Mouse (Mus musculus) liver, postnatal 0 days (tissue): Measurements from ENCODE around the gene 1700016K19Rik. TPM values are rescaled to one million over a fixed set of nuclear protein-coding genes. Genes with fewer than 3 reads are reported as not detected.

Source experiments
- ATAC-seq: fragments of 200-750 bp; cut with Nextera tagmentation; 2 replicates; pipeline ENCODE4 v1.8.0; 2017; ENCODE audit warnings: mild to moderate bottlenecking, moderate library complexity
- DNase-seq: peaks from one replicate; pipeline ENCODE4 v3.0.0-alpha.2; 2016
- H3K27ac ChIP-seq: fragments of 300-500 bp; sonication (generic); 2 replicates; pipeline ENCODE4 v1.5.1; 2014; ENCODE audit warnings: antibody characterized with exemption, moderate library complexity, mild to moderate bottlenecking, low read depth
- H3K27me3 ChIP-seq: fragments of 300-500 bp; sonication (generic); 2 replicates; pipeline ENCODE4 v1.6.1; 2014; ENCODE audit warnings: low read length, control low read depth, mixed read lengths; ENCODE audit not compliant: insufficient read depth
- H3K36me3 ChIP-seq: fragments of 300-500 bp; sonication (generic); replicated peaks from 2 replicates; pipeline ENCODE4 v1.6.1; 2014; ENCODE audit warnings: mild to moderate bottlenecking, control low read depth, low read length, moderate library complexity, mixed read lengths; ENCODE audit not compliant: insufficient read depth
- H3K4me1 ChIP-seq: fragments of 300-500 bp; sonication (generic); 2 replicates; pipeline ENCODE4 v1.6.1; 2014; ENCODE audit warnings: antibody characterized with exemption, mild to moderate bottlenecking, control low read depth; ENCODE audit not compliant: insufficient read depth
- H3K4me2 ChIP-seq: fragments of 300-500 bp; sonication (generic); 2 replicates; pipeline ENCODE4 v1.6.1; 2014; ENCODE audit warnings: low read depth, mild to moderate bottlenecking, low read length, moderate library complexity, mixed read lengths
- H3K4me3 ChIP-seq: fragments of 300-500 bp; sonication (generic); 2 replicates; pipeline ENCODE4 v1.5.1; 2014; ENCODE audit warnings: low read depth, low read length
- H3K9ac ChIP-seq: fragments of 300-500 bp; sonication (generic); replicated peaks from 2 replicates; pipeline ENCODE4 v1.6.1; 2014; ENCODE audit warnings: mild to moderate bottlenecking, moderate library complexity
- H3K9me3 ChIP-seq: fragments of 300-500 bp; sonication (generic); 2 replicates; pipeline ENCODE4 v1.6.1; 2016; ENCODE audit warnings: mild to moderate bottlenecking, control low read depth, low read length, mixed read lengths
- CTCF ChIP-seq: sonication (generic); IDR thresholded peaks from 2 replicates; pipeline ENCODE4 v1.5.1; 2016; ENCODE audit warnings: antibody characterized with exemption, low read depth
- EP300 ChIP-seq: IDR thresholded peaks from 2 replicates; pipeline ENCODE4 v1.6.1; 2016; ENCODE audit warnings: antibody characterized with exemption, low read depth, mild to moderate bottlenecking
- WGBS: fragments of 180-500 bp; shearing (Covaris S2); extraction: QIAGEN DNeasy Blood & Tissue Kit; methylation state at CpG from one replicate; pipeline ENCODE4 v1.1.7; 2014; ENCODE audit not compliant: insufficient replicate concordance; 5-methylcytosine and 5-hydroxymethylcytosine counted together
- polyA plus RNA-seq: library from polyadenylated mRNA; unstranded; fragments of >200 nt; fragmentation: Nextera tagmentation; extraction: Ambion mirVana; gene quantifications from 2 replicates; pipeline ENCODE4 v1.2.1, GENCODE M21; 2015

1700016K19Rik gene
- polyA plus RNA-seq, 1 experiment from 2014 or later = not detected

GRCm38 (mm10) chr11:76026527-76027138, 26.9 kb downstream of the 1700016K19Rik start:
- Histone ChIP-seq H3K9ac (peak overlapping the region; percentile 74), H3K4me2 (peak overlapping the region; percentile 87), H3K4me3 (peak overlapping the region; percentile 63), H3K36me3 (0 out of 2 replicates have a peak, but pooled peaks cover 3% of the 10 kb centered on the region), H3K4me1 (peaks cover 14% of the 10 kb centered on the region), H3K27me3 (peaks cover 11% of the 10 kb centered on the region), H3K27ac (peak overlapping the region; percentile 51; the same call in 1 of the 2 replicates), H3K9me3 (no peaks in the 10 kb centered on the region)
- WGBS = 13% methylated on average over 11 of the region's 14 CpGs
- ATAC-seq = no peak
- no peak for DNase-seq
- TF ChIP-seq CTCF = no peak
- TF ChIP-seq EP300 = no peak

DNA sequence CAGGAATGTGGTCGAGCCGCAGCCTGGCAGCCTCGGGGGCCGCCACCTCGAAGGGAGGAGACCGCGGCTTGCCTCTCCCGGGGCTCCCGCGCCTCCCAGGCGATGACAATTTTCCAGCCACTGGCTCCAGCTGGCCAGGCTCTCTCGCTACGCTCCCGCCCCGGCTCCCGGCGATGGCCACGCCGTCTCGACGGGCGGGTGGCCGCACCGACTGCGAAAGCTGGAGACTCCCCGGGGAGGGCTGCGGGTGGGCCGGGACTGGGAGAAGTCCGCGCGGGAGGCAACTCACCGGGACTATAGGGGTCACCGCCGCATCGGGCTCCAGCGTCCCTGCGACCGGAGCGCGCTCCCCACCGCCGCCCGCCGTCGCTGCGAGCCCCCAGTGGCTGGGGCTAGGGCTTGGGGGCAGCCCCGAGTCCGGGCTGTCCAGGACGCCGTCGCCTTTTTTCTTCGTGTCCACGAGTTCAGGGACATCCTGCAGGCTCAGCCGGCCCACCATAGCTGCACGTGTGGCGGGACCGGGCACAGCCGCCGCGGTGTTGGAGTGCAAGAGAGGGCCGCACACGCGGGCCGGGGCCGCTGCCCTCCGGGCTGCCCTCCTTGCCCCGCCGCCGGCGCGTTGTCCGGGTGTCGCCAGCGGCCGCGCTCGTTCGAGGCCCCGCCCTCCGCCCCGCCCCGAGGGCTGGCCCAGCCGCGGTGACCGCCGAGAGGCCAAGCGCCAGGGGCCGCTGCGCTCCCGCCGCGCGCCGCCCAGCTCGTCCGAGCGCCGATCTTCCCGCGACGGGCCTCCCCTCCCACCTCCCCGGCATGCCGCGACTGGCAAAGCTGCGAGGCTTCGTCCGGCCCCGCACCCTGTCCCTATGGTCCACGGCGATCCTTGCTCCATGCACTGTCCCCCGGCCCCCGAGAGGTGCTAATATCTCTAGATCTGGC, 27.7 kb downstream of the 1700016K19Rik start, which contains the start of gene Rflnb:
TSS of gene Rflnb (minus strand) at position 644 of the 933 bp plus-strand sequence.
- H3K4me2 ChIP-seq = peak within 1 kb of the TSS; percentile 87
- peak within 1 kb of the TSS; percentile 57 for H3K27ac ChIP-seq
- TF ChIP-seq EP300 = no peak
- TF ChIP-seq CTCF = peak; percentile 52
- H3K9ac ChIP-seq = peak within 1 kb of the TSS; percentile 74
- peak; percentile 94 for ATAC-seq
- DNase-seq = peak; percentile 91
- peak within 1 kb of the TSS; percentile 63 for H3K4me3 ChIP-seq
- H3K9me3 ChIP-seq = no peaks in the 10 kb centered on the region
- WGBS = under 1% methylated on average over 98 of the region's 112 CpGs
- H3K4me1 ChIP-seq = peaks cover 16% of the 10 kb centered on the region
- H3K27me3 ChIP-seq = peaks cover 11% of the 10 kb centered on the region
- no peaks in the 10 kb centered on the region for H3K36me3 ChIP-seq

DNA sequence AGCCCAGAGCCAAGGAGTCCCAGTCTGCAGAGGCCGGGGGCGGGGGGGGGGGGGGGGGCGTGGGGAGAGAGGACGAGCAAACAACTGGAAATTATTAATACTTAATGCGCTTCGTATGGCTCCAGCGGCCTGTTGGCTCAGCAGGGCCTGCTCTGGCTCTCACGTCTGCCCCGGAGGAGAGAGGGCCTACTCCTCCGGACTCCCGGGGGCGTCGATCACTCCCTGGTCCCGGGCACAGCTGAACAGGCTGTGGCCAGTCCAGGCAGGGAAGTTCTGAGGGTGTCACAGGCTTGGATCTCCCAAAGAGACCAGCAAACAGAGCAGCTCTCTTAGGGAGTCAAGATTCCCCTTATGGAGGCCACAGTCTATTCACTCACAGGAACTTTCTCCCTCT, 28.4 kb downstream of the 1700016K19Rik start:
- Histone ChIP-seq H3K9me3 (no peaks in the 10 kb centered on the region), H3K4me3 (peak overlapping the region; percentile 63), H3K36me3 (no peaks in the 10 kb centered on the region), H3K27me3 (peaks cover 11% of the 10 kb centered on the region), H3K4me1 (peaks cover 21% of the 10 kb centered on the region), H3K4me2 (peak overlapping the region; percentile 87), H3K9ac (peak overlapping the region; percentile 74), H3K27ac (peak overlapping the region; percentile 57; the same call in 1 of the 2 replicates)
- 12% methylated on average over 10 of the region's 14 CpGs for WGBS
- TF ChIP-seq EP300 = no peak
- no peak for TF ChIP-seq CTCF
- ATAC-seq (peak; percentile 25; the same call in 1 of the 2 replicates), DNase-seq (no peak)

DNA sequence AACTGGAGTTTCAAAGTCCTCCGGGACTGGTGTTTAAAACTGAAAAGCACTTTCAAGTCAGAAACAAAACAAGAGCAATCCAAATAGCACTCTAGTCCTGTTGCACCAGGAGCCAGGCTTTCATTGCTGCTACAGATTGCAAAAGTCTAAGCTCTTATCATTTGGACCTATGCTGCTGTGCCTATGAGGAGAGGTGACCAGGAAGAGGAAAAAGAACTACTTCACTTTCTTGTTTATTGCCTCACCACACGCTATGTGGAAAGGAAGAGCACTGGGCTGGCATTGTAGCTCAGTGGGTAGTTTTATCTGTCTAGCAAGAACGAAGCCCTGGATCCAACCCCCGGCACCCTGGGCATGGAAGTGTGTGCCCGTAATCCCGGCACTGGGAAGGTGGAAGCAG, 33.6 kb downstream of the 1700016K19Rik start:
- H3K9ac ChIP-seq = no peak overlapping the region
- no peaks in the 10 kb centered on the region for H3K27me3 ChIP-seq
- no peaks in the 10 kb centered on the region for H3K9me3 ChIP-seq
- H3K4me3 ChIP-seq = no peak overlapping the region
- DNase-seq = peak; percentile 21
- TF ChIP-seq CTCF (no peak), EP300 (no peak)
- peak; percentile 59; the same call in 1 of the 2 replicates for ATAC-seq
- peaks cover 7% of the 10 kb centered on the region for H3K4me1 ChIP-seq
- peak overlapping the region; percentile 74 for H3K27ac ChIP-seq
- WGBS = 69% methylated on average over 6 of the region's 6 CpGs
- 0 out of 2 replicates have a peak overlapping the region, but pooled peaks have one; percentile 7 for H3K4me2 ChIP-seq
- no peaks in the 10 kb centered on the region for H3K36me3 ChIP-seq

- 61% methylated on average over 4 of the region's 4 CpGs for WGBS
- no peaks in the 10 kb centered on the region for H3K36me3 ChIP-seq
- H3K27me3 ChIP-seq = no peaks in the 10 kb centered on the region
- H3K4me3 ChIP-seq = no peak overlapping the region
- peak overlapping the region; percentile 74 for H3K27ac ChIP-seq
- peak; percentile 51; the same call in 1 of the 2 replicates for ATAC-seq
- 0 out of 2 replicates have a peak overlapping the region, but pooled peaks have one; percentile 7 for H3K4me2 ChIP-seq
- no peak overlapping the region for H3K9ac ChIP-seq
- TF ChIP-seq CTCF = no peak
- TF ChIP-seq EP300 = no peak
- H3K4me1 ChIP-seq = peaks cover 7% of the 10 kb centered on the region
- H3K9me3 ChIP-seq = no peaks in the 10 kb centered on the region
- DNase-seq = peak; percentile 25
Measured at GRCm38 (mm10) chr11:76033836-76034235, 34.1 kb downstream of the 1700016K19Rik start.

- no peak overlapping the region for H3K9ac ChIP-seq
- no peaks in the 10 kb centered on the region for H3K9me3 ChIP-seq
- no peaks in the 10 kb centered on the region for H3K36me3 ChIP-seq
- peaks cover 7% of the 10 kb centered on the region for H3K4me1 ChIP-seq
- 81% methylated on average over 8 of the region's 8 CpGs for WGBS
- no peak overlapping the region for H3K4me2 ChIP-seq
- H3K4me3 ChIP-seq = no peak overlapping the region
- ATAC-seq (no peak), DNase-seq (no peak)
- TF ChIP-seq EP300 (no peak), CTCF (no peak)
- H3K27ac ChIP-seq = no peak overlapping the region
- no peaks in the 10 kb centered on the region for H3K27me3 ChIP-seq
Measured at GRCm38 (mm10) chr11:76035182-76035581, 35.5 kb downstream of the 1700016K19Rik start.
